Mouse (Mus musculus) liver, embryonic 14.5 days (tissue): Measurements from ENCODE around the gene Rbak.

Source experiments
- CTCF ChIP-seq: IDR thresholded peaks from 2 replicates; pipeline ENCODE4 v1.5.1; 2016; ENCODE audit warnings: antibody characterized with exemption, low read depth, control low read depth
- EP300 ChIP-seq: IDR thresholded peaks from 2 replicates; pipeline ENCODE4 v1.6.1; 2016; ENCODE audit warnings: antibody characterized with exemption, low read depth

GRCm38 (mm10) chr5:143226790-143227189, 46.2 kb upstream of the Rbak start, which contains the start of gene Spdye4a:
- TF ChIP-seq CTCF, result no peak
- no peak for TF ChIP-seq EP300
